Mouse (Mus musculus) midbrain, postnatal 0 days (tissue): ENCODE data around the gene Olfr639. TPM values are rescaled to one million over a fixed set of nuclear protein-coding genes. Genes with fewer than 3 reads are reported as not detected.

Experiments used
- ATAC-seq: fragments of 200-750 bp; cut with Nextera tagmentation; 2 replicates; pipeline ENCODE4 v1.8.0; 2017; ENCODE audit warnings: moderate number of reproducible peaks, mild to moderate bottlenecking, moderate TSS enrichment, moderate library complexity; ENCODE audit not compliant: low FRiP score
- DNase-seq: peaks from one replicate; pipeline ENCODE4 v3.0.0-alpha.2; 2015; ENCODE audit warnings: low spot score
- H3K27ac ChIP-seq: fragments of 300-500 bp; sonication (generic); 2 replicates; pipeline ENCODE4 v1.5.1; 2014; ENCODE audit warnings: low read depth, mild to moderate bottlenecking, low read length, mixed read lengths
- H3K27me3 ChIP-seq: fragments of 300-500 bp; sonication (generic); 2 replicates; pipeline ENCODE4 v1.6.1; 2014; ENCODE audit warnings: low read length, control low read depth, mixed read lengths; ENCODE audit not compliant: insufficient read depth
- H3K36me3 ChIP-seq: fragments of 300-500 bp; sonication (generic); 2 replicates; pipeline ENCODE4 v1.6.1; 2014; ENCODE audit warnings: low read length, control low read depth, mixed read lengths; ENCODE audit not compliant: insufficient read depth
- H3K4me1 ChIP-seq: fragments of 300-500 bp; sonication (generic); 2 replicates; pipeline ENCODE4 v1.6.1; 2014; ENCODE audit warnings: mild to moderate bottlenecking, control low read depth, antibody characterized with exemption, low read length, mixed read lengths; ENCODE audit not compliant: insufficient read depth
- H3K4me2 ChIP-seq: fragments of 300-500 bp; sonication (generic); 2 replicates; pipeline ENCODE4 v1.6.1; 2014; ENCODE audit warnings: low read depth, mild to moderate bottlenecking, low read length, mixed read lengths; ENCODE audit not compliant: poor library complexity, severe bottlenecking
- H3K4me3 ChIP-seq: fragments of 300-500 bp; sonication (generic); 2 replicates; pipeline ENCODE4 v1.5.1; 2014; ENCODE audit warnings: low read depth, mild to moderate bottlenecking, low read length, moderate library complexity
- H3K9ac ChIP-seq: fragments of 300-500 bp; sonication (generic); replicated peaks from 2 replicates; pipeline ENCODE4 v1.6.1; 2014; ENCODE audit warnings: mild to moderate bottlenecking, low read length, moderate library complexity, mixed read lengths; ENCODE audit not compliant: poor library complexity, severe bottlenecking
- H3K9me3 ChIP-seq: fragments of 300-500 bp; sonication (generic); 2 replicates; pipeline ENCODE4 v1.6.1; 2016; ENCODE audit warnings: low read length, control low read depth
- CTCF ChIP-seq: IDR thresholded peaks from 2 replicates; pipeline ENCODE4 v1.5.1; 2016; ENCODE audit warnings: antibody characterized with exemption, mild to moderate bottlenecking
- WGBS: fragments of 180-500 bp; shearing (Covaris S2); extraction: QIAGEN DNeasy Blood & Tissue Kit; methylation state at CpG from one replicate; pipeline ENCODE4 v1.1.7; 2014; 5-methylcytosine and 5-hydroxymethylcytosine counted together
- polyA plus RNA-seq: library from polyadenylated mRNA; unstranded; fragments of >200 nt; fragmentation: Nextera tagmentation; extraction: Ambion mirVana; gene quantifications from 2 replicates; pipeline ENCODE4 v1.2.1, GENCODE M21; 2015
- total RNA-seq: library from RNA; depleted of rRNA; stranded (reverse); fragments of >200 nt; gene quantifications from 2 replicates; pipeline ENCODE4 v1.2.3, GENCODE M21; 2014

The Olfr639 gene
- total and polyA plus RNA-seq, 2 experiments from 2014 or later: not detected

GRCm38 (mm10) chr7:104026978-104027377 lies 9.9 kb upstream of the Olfr639 start:
- no peak overlapping the region for H3K4me3 ChIP-seq
- H3K4me2 ChIP-seq: no peak overlapping the region
- H3K9ac ChIP-seq: no peak overlapping the region
- H3K9me3 ChIP-seq: no peaks in the 10 kb centered on the region
- ATAC-seq (no peak), DNase-seq (no peak)
- no peak for TF ChIP-seq CTCF
- H3K36me3 ChIP-seq: no peaks in the 10 kb centered on the region
- no peaks in the 10 kb centered on the region for H3K27me3 ChIP-seq
- no peaks in the 10 kb centered on the region for H3K4me1 ChIP-seq
- WGBS: 77% methylated on average over 3 of the region's 3 CpGs
- H3K27ac ChIP-seq: no peak overlapping the region

- Histone ChIP-seq H3K4me3 (no peak within 1 kb of the TSS), H3K9me3 (no peaks in the 10 kb centered on the region), H3K4me1 (no peaks in the 10 kb centered on the region), H3K4me2 (no peak within 1 kb of the TSS), H3K27ac (no peak within 1 kb of the TSS), H3K27me3 (no peaks in the 10 kb centered on the region), H3K9ac (no peak within 1 kb of the TSS), H3K36me3 (no peaks in the 10 kb centered on the region)
- 79% methylated on average over 6 of the region's 6 CpGs for WGBS
- DNase-seq (no peak), ATAC-seq (no peak)
- TF ChIP-seq CTCF: no peak
Observed at GRCm38 (mm10) chr7:104025473-104025872, 8.4 kb upstream of the Olfr639 start, which contains the start of gene Olfr640. Gene Olfr640 (minus strand): TSS chr7:104025573.

GRCm38 (mm10) chr7:104021651-104022050 lies 4.5 kb upstream of the Olfr639 start:
- 90% methylated on average over 6 of the region's 6 CpGs for WGBS
- no peak for ATAC-seq

GRCm38 (mm10) chr7:104018953-104019352 lies 1.9 kb upstream of the Olfr639 start:
- 96% methylated on average over 1 of the region's 1 CpGs for WGBS
- Histone ChIP-seq H3K27ac (no peak overlapping the region), H3K4me3 (no peak overlapping the region), H3K4me1 (no peaks in the 10 kb centered on the region), H3K9ac (no peak overlapping the region), H3K27me3 (no peaks in the 10 kb centered on the region), H3K36me3 (no peaks in the 10 kb centered on the region), H3K9me3 (no peaks in the 10 kb centered on the region), H3K4me2 (no peak overlapping the region)
- ATAC-seq: no peak
- no peak for DNase-seq
- TF ChIP-seq CTCF: no peak

More at GRCm38 (mm10) chr7:104021651-104022050, 4.5 kb upstream of the Olfr639 start:
- Histone ChIP-seq H3K4me2 (no peak overlapping the region), H3K9me3 (no peaks in the 10 kb centered on the region), H3K27ac (no peak overlapping the region), H3K27me3 (no peaks in the 10 kb centered on the region), H3K36me3 (no peaks in the 10 kb centered on the region), H3K9ac (no peak overlapping the region), H3K4me3 (no peak overlapping the region), H3K4me1 (no peaks in the 10 kb centered on the region)
- DNase-seq: no peak
- no peak for TF ChIP-seq CTCF

- Histone ChIP-seq H3K4me2 (no peak overlapping the region), H3K9ac (no peak overlapping the region), H3K9me3 (no peaks in the 10 kb centered on the region), H3K4me3 (no peak overlapping the region), H3K36me3 (no peaks in the 10 kb centered on the region), H3K4me1 (no peaks in the 10 kb centered on the region), H3K27ac (no peak overlapping the region), H3K27me3 (no peaks in the 10 kb centered on the region)
- TF ChIP-seq CTCF: no peak
- DNase-seq (no peak), ATAC-seq (no peak)
Observed at GRCm38 (mm10) chr7:103999124-103999523, 18.0 kb downstream of the Olfr639 start.

GRCm38 (mm10) chr7:103998446-103998845 lies 18.7 kb downstream of the Olfr639 start, which contains the start of gene Olfr638:
Gene Olfr638 (plus strand): TSS chr7:103998746.
- no peaks in the 10 kb centered on the region for H3K36me3 ChIP-seq
- ATAC-seq (no peak), DNase-seq (no peak)
- no peak within 1 kb of the TSS for H3K27ac ChIP-seq
- no peak within 1 kb of the TSS for H3K4me3 ChIP-seq
- no peak within 1 kb of the TSS for H3K9ac ChIP-seq
- no peak for TF ChIP-seq CTCF
- no peaks in the 10 kb centered on the region for H3K27me3 ChIP-seq
- H3K4me1 ChIP-seq: no peaks in the 10 kb centered on the region
- H3K4me2 ChIP-seq: no peak within 1 kb of the TSS
- H3K9me3 ChIP-seq: no peaks in the 10 kb centered on the region
